Mouse (Mus musculus) thymus, adult 18-20 months (tissue): ENCODE data around the gene B4galt3.

Source experiments
- DNase-seq, 2 experiments: peaks; one replicate each; pipeline ENCODE4 v3.0.0; 2022; ENCODE audit warnings: mixed read lengths in 2 of 2

Gene B4galt3

GRCm38 (mm10) chr1:171269848-171270572, at the start of gene B4galt3:
Gene B4galt3 (plus strand): TSS chr1:171270328.
- DNase-seq: peak; percentile 94 to 96

DNA sequence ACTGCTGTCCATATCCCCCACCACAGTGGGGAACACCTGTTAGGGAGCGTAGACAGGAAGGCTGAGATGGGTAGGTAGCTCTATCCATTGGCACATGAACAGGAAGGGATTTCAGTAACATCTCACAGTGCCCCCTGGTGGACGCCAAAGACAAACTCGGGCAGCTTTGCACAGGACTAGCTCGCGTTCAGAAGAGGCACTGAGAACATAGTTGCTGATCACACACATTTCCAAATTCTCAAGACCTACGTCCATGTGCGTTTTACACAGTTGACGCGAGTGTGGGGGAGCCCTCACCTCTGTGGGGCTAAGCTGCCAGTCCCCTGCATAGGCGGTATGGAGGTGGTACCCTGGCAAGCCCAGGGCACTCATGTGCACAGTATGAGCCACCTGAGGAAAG, 49.3 kb upstream of the B4galt3 start:
- DNase-seq: peak; percentile 37 to 52

DNA sequence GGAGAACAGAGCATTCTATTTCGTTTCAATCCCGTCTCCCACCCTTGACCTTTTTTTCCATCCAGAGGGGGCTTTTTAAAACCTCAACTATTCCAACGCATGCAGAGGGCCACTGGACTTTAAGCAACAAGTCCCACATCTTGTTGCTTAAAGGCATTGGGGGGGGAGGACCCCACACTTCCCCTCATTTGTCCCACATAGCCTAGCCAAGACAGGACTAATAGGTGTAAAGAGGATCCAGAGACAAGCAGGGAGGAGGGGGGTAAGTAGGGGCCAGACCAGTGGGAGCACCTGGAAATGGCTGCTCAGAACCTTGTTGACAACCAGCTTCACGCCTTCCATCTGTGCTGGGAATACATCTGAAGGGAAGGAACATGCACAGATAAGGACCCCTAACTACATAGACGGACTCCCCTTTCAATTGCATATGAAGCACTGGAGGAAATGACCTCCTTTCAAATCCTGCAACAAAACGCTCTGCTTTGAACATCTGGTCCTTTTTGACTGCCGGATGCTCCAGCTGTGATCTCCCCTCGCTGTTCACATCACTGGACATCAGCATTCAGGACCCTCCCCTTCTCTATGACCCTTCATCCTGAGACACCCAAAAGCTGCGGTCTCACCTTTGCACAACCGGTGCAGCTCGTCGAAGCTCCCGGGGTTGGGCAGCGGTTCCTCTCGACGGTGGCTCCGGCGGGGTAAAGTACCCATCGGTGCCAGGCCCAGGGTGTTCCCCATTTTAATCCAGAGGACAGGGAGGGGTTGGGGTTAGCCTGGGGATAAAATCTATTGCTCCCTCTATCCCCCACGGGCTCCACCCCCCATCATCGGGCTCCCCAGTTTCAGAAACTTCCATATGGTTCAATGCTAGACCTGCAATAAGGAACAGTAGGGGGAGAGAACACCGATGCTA, 48.6 kb upstream of the B4galt3 start:
- DNase-seq: peak in 1 of 2 experiments; percentile 15

- DNase-seq: peak; percentile 89 to 96
Observed at GRCm38 (mm10) chr1:171222238-171223155, 47.6 kb upstream of the B4galt3 start, which contains the start of gene Tomm40l. Gene Tomm40l (minus strand): TSS chr1:171222514.

- no peak for DNase-seq
Observed at GRCm38 (mm10) chr1:171223168-171223567, 47.0 kb upstream of the B4galt3 start.

DNA sequence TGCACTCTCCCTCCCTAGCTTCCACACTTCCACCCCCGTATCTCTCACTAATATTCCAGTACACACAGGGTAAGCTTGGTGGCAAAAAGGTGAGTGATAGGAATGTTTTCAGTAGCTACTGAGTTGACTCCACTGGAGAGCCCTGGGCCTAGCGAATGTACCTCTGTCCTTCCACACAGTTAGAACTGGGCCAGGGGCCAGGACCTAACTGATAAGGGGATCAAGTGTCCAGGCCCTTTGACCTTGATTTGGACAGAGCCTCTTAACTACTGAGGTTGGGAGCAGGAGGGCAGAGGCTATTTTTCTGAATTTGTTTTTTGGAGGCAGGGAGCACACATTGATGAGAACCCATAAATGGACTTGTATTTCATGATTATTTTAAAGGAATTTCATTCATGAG, 46.3 kb upstream of the B4galt3 start:
- DNase-seq: no peak

GRCm38 (mm10) chr1:171224857-171225256, 45.3 kb upstream of the B4galt3 start, which contains the start of gene Apoa2:
Gene Apoa2 (plus strand): TSS chr1:171225054.
- DNase-seq: no peak

- DNase-seq: no peak
Observed at GRCm38 (mm10) chr1:171226780-171227179, 43.3 kb upstream of the B4galt3 start.

- no peak for DNase-seq
Observed at GRCm38 (mm10) chr1:171227879-171228278, 42.2 kb upstream of the B4galt3 start.

GRCm38 (mm10) chr1:171229750-171230149, 40.4 kb upstream of the B4galt3 start:
- no peak for DNase-seq

GRCm38 (mm10) chr1:171230215-171230614, 39.9 kb upstream of the B4galt3 start:
- DNase-seq: no peak

- no peak for DNase-seq
Observed at GRCm38 (mm10) chr1:171231844-171232243, 38.3 kb upstream of the B4galt3 start.

GRCm38 (mm10) chr1:171232348-171232747, 37.8 kb upstream of the B4galt3 start:
- DNase-seq: no peak

- DNase-seq: no peak
Observed at GRCm38 (mm10) chr1:171232800-171233730, 37.1 kb upstream of the B4galt3 start.

DNA sequence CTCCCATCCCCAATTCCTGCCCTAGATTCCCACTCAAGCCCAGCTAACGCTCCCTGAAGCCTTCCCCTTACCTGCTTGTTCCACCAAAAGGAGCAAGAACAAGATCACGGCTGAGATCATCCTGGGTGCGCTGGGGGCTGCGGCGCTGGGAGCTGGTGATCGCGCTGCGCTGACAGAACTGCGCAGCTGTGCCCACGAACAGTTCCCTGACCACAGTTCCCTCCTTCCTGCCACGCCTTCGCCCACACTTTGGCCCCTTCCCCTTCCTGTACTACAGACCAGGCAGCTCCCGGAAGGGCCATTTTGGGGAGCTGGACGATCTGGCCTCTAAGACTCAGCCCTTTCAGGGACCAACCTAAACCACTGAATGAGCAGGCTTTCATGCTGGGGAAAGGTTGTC, 36.0 kb upstream of the B4galt3 start, which contains the start of gene Fcer1g:
Fcer1g (minus strand) TSS at position 240 of the 400 bp plus-strand sequence.
- DNase-seq: no peak

DNA sequence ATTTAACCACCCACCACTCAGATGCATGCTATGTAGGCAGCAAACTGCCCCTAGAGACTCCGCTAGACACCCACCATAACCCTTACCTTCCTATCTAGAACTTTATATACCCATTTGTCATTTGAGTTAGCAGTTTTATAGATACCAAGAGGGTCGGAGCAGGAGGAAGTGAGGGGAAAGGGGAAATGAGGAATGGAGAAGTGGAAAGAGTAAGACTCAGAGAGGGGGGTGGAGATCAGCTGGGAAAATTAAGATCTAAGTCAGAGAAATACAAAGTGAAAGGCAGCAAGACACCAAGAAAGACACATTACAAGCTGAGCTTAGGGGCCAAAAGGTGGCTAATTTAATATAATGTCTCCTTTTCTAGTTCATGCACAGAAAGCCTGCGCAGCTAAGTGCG, 35.6 kb upstream of the B4galt3 start:
- no peak for DNase-seq

GRCm38 (mm10) chr1:171235791-171236190, 34.3 kb upstream of the B4galt3 start:
- DNase-seq: no peak

DNA sequence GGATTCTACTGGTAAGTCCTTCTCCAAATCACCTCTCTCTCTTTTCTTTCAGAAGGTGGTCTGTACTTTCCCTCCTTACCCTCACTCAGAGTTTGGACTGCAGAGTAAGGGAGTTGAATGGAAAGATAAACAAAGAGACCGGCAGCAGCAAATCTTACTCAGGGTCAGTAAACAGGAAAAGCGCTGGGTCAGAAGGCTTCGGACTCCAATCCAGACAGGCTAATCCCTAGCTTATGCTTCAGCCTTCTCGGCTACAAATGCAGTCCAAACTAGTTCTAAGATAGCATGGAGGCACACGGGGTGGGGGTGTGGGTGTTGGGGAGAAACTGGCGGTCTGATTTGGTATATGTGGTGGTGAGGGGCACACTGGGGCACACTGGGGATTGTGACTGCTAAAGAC, 32.7 kb upstream of the B4galt3 start:
- no peak for DNase-seq

DNA sequence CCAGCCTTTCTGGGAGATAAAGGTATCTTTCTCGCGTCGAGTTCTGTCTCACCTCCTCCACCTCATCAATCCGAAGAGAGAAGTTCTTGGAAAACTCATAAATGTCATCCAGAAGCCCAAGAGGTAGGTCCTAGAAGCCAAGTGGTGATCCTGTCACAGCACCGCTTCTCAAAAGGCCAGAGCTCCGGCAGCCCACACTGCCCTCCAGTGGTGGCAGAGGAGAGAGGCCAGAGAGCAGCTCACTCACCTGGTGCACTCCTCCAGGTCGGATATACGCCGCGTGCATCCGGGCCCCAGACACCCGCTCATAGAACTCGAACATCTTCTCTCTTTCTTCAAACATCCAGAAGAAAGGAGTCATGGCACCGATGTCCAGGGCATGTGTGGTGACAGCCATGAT, 31.7 kb upstream of the B4galt3 start:
- no peak for DNase-seq

GRCm38 (mm10) chr1:171239992-171240744, 30.0 kb upstream of the B4galt3 start:
- DNase-seq: no peak

GRCm38 (mm10) chr1:171240911-171241310, 29.2 kb upstream of the B4galt3 start:
- no peak for DNase-seq
